Mouse (Mus musculus) kidney, postnatal 0 days (tissue): Measurements from ENCODE around the gene Shank2. TPM values are rescaled to one million over a fixed set of nuclear protein-coding genes. Genes with fewer than 3 reads are reported as not detected.

Source experiments
- ATAC-seq: fragments of 200-750 bp; cut with Nextera tagmentation; replicated peaks from 2 replicates; pipeline ENCODE4 v1.8.0; 2017; ENCODE audit warnings: low read depth, moderate number of reproducible peaks, moderate TSS enrichment, moderate library complexity; ENCODE audit not compliant: low FRiP score
- DNase-seq: peaks from one replicate; pipeline ENCODE4 v3.0.0-alpha.2; 2016; ENCODE audit warnings: low spot score
- H3K27ac ChIP-seq: fragments of 300-500 bp; sonication (generic); 2 replicates; pipeline ENCODE4 v1.5.1; 2014; ENCODE audit warnings: mild to moderate bottlenecking
- H3K27me3 ChIP-seq: fragments of 300-500 bp; sonication (generic); 2 replicates; pipeline ENCODE4 v1.6.1; 2014; ENCODE audit warnings: low read length, mixed read lengths; ENCODE audit not compliant: insufficient read depth
- H3K36me3 ChIP-seq: fragments of 300-500 bp; sonication (generic); 2 replicates; pipeline ENCODE4 v1.6.1; 2014; ENCODE audit warnings: low read length, mixed read lengths; ENCODE audit not compliant: insufficient read depth
- H3K4me1 ChIP-seq: fragments of 300-500 bp; sonication (generic); replicated peaks from 2 replicates; pipeline ENCODE4 v1.6.1; 2014; ENCODE audit warnings: antibody characterized with exemption, low read length, mixed read lengths; ENCODE audit not compliant: insufficient read depth
- H3K4me2 ChIP-seq: fragments of 300-500 bp; sonication (generic); 2 replicates; pipeline ENCODE4 v1.6.1; 2014; ENCODE audit warnings: mild to moderate bottlenecking, low read length, moderate library complexity, mixed read lengths
- H3K4me3 ChIP-seq: fragments of 300-500 bp; sonication (generic); replicated peaks from 2 replicates; pipeline ENCODE4 v1.5.1; 2014; ENCODE audit warnings: low read depth, low read length
- H3K9ac ChIP-seq: fragments of 300-500 bp; sonication (generic); 2 replicates; pipeline ENCODE4 v1.6.1; 2014; ENCODE audit warnings: low read depth, low read length
- H3K9me3 ChIP-seq: fragments of 300-500 bp; sonication (generic); replicated peaks from 2 replicates; pipeline ENCODE4 v1.6.1; 2016; ENCODE audit warnings: low read length, inconsistent platforms, mixed read lengths
- CTCF ChIP-seq: IDR thresholded peaks from 2 replicates; pipeline ENCODE4 v1.5.1; 2016; ENCODE audit warnings: antibody characterized with exemption, low read depth, mild to moderate bottlenecking, moderate library complexity
- WGBS: fragments of 180-500 bp; shearing (Covaris S2); extraction: QIAGEN DNeasy Blood & Tissue Kit; methylation state at CpG from one replicate; pipeline ENCODE4 v1.1.7; 2014; 5-methylcytosine and 5-hydroxymethylcytosine counted together
- polyA plus RNA-seq: library from polyadenylated mRNA; unstranded; fragments of >200 nt; fragmentation: Nextera tagmentation; extraction: Ambion mirVana; gene quantifications from 2 replicates; pipeline ENCODE4 v1.2.1, GENCODE M21; 2015

Shank2 gene
- polyA plus RNA-seq, 1 experiment from 2014 or later: 2.6 TPM

- 75% methylated on average over 18 of the region's 18 CpGs for WGBS
- ATAC-seq: no peak
- TF ChIP-seq CTCF: no peak
Measured at GRCm38 (mm10) chr7:144409682-144410081, 408.0 kb downstream of the Shank2 start.

GRCm38 (mm10) chr7:144411967-144412906 lies 410.5 kb downstream of the Shank2 start:
- Histone ChIP-seq H3K4me1 (no peaks in the 10 kb centered on the region), H3K27me3 (no peaks in the 10 kb centered on the region), H3K36me3 (no peaks in the 10 kb centered on the region), H3K4me2 (no peak overlapping the region), H3K9ac (no peak overlapping the region), H3K27ac (no peak overlapping the region), H3K4me3 (no peak overlapping the region), H3K9me3 (no peaks in the 10 kb centered on the region)
- ATAC-seq (no peak), DNase-seq (peak; percentile 20)
- WGBS: 36% methylated on average over 22 of the region's 22 CpGs
- no peak for TF ChIP-seq CTCF

More at GRCm38 (mm10) chr7:144409682-144410081, 408.0 kb downstream of the Shank2 start:
- Histone ChIP-seq H3K27me3 (no peaks in the 10 kb centered on the region), H3K27ac (no peak overlapping the region), H3K9me3 (no peaks in the 10 kb centered on the region), H3K36me3 (no peaks in the 10 kb centered on the region), H3K4me2 (no peak overlapping the region), H3K9ac (no peak overlapping the region), H3K4me1 (no peaks in the 10 kb centered on the region), H3K4me3 (no peak overlapping the region)
- DNase-seq: no peak

- H3K4me3 ChIP-seq: no peak overlapping the region
- 0 out of 2 replicates have a peak, but pooled peaks have one; percentile 3 for TF ChIP-seq CTCF
- WGBS: 78% methylated on average over 5 of the region's 5 CpGs
- H3K36me3 ChIP-seq: no peaks in the 10 kb centered on the region
- DNase-seq: no peak
- H3K9me3 ChIP-seq: no peaks in the 10 kb centered on the region
- H3K4me2 ChIP-seq: no peak overlapping the region
- H3K9ac ChIP-seq: no peak overlapping the region
- H3K4me1 ChIP-seq: no peaks in the 10 kb centered on the region
- no peak overlapping the region for H3K27ac ChIP-seq
- ATAC-seq: no peak
- no peaks in the 10 kb centered on the region for H3K27me3 ChIP-seq
Measured at GRCm38 (mm10) chr7:144414632-144415031, 412.9 kb downstream of the Shank2 start.

GRCm38 (mm10) chr7:144415795-144416194 lies 414.1 kb downstream of the Shank2 start:
- Histone ChIP-seq H3K36me3 (no peaks in the 10 kb centered on the region), H3K4me2 (no peak overlapping the region), H3K27ac (no peak overlapping the region), H3K4me3 (no peak overlapping the region), H3K27me3 (no peaks in the 10 kb centered on the region), H3K4me1 (no peaks in the 10 kb centered on the region), H3K9me3 (no peaks in the 10 kb centered on the region), H3K9ac (no peak overlapping the region)
- ATAC-seq (peak; percentile 57), DNase-seq (no peak)
- 79% methylated on average over 4 of the region's 4 CpGs for WGBS
- TF ChIP-seq CTCF: peak; percentile 40; the same call in 1 of the 2 replicates

- no peak overlapping the region for H3K4me2 ChIP-seq
- H3K4me1 ChIP-seq: no peaks in the 10 kb centered on the region
- no peaks in the 10 kb centered on the region for H3K9me3 ChIP-seq
- no peak overlapping the region for H3K4me3 ChIP-seq
- ATAC-seq: no peak
- 67% methylated on average over 2 of the region's 2 CpGs for WGBS
- no peak for TF ChIP-seq CTCF
- no peak for DNase-seq
- H3K27me3 ChIP-seq: no peaks in the 10 kb centered on the region
- no peak overlapping the region for H3K9ac ChIP-seq
- H3K27ac ChIP-seq: no peak overlapping the region
- H3K36me3 ChIP-seq: no peaks in the 10 kb centered on the region
Measured at GRCm38 (mm10) chr7:144417234-144417633, 415.5 kb downstream of the Shank2 start.

- H3K27ac ChIP-seq: no peak overlapping the region
- H3K4me3 ChIP-seq: no peak overlapping the region
- TF ChIP-seq CTCF: no peak
- DNase-seq (peak; percentile 30), ATAC-seq (peak; percentile 33; the same call in 1 of the 2 replicates)
- 44% methylated on average over 16 of the region's 16 CpGs for WGBS
- no peaks in the 10 kb centered on the region for H3K27me3 ChIP-seq
- H3K9ac ChIP-seq: no peak overlapping the region
- H3K36me3 ChIP-seq: no peaks in the 10 kb centered on the region
- no peaks in the 10 kb centered on the region for H3K4me1 ChIP-seq
- H3K4me2 ChIP-seq: no peak overlapping the region
- no peaks in the 10 kb centered on the region for H3K9me3 ChIP-seq
Measured at GRCm38 (mm10) chr7:144417644-144418343, 416.1 kb downstream of the Shank2 start.
